Mouse (Mus musculus): Measurements from ENCODE around the gene Myo1a. TPM values are rescaled to one million over a fixed set of nuclear protein-coding genes. Genes with fewer than 3 reads are reported as not detected.

Gene Myo1a
- polyA plus RNA-seq, 1 experiment, result 0.16 TPM

DNA sequence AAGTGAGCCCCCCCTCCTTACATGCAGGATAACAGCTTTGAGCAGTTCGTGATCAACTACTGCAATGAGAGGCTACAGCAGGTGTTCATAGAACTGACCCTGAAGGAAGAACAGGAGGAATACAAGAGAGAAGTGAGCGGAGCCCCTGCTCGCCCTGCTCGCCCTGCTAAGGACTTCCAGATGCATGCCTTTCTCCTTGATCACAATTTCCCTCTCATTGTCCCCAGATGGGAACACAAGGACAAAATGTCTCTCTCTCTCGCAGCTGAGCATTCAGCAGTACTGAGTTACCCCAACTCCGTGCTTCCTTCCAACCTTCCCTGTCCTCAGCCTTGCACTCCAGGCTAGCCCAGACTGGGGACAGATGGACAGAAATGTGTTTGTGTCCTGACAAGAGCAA lies 7.8 kb downstream of the Myo1a start:
- no peaks in the 10 kb centered on the region for H3K79me2 ChIP-seq (ENCODE audit: control insufficient read depth, insufficient read depth)
- no peaks in the 10 kb centered on the region for H3K36me3 ChIP-seq (ENCODE audit: control insufficient read depth, insufficient read depth)
- no peaks in the 10 kb centered on the region for H3K27me3 ChIP-seq (ENCODE audit: control insufficient read depth, insufficient read depth, insufficient read length)
- TF ChIP-seq USF1 (IDR thresholded peaks at IDR 0.05; ENCODE audit: low read depth), result no peak
- no peak overlapping the region for H3ac ChIP-seq (ENCODE audit: control insufficient read depth, insufficient read length, low read depth)
- no peak overlapping the region for H3K4me3 ChIP-seq (ENCODE audit: insufficient read depth, poor library complexity, severe bottlenecking)
- no peaks in the 10 kb centered on the region for H3K79me3 ChIP-seq (ENCODE audit: low read depth)

DNA sequence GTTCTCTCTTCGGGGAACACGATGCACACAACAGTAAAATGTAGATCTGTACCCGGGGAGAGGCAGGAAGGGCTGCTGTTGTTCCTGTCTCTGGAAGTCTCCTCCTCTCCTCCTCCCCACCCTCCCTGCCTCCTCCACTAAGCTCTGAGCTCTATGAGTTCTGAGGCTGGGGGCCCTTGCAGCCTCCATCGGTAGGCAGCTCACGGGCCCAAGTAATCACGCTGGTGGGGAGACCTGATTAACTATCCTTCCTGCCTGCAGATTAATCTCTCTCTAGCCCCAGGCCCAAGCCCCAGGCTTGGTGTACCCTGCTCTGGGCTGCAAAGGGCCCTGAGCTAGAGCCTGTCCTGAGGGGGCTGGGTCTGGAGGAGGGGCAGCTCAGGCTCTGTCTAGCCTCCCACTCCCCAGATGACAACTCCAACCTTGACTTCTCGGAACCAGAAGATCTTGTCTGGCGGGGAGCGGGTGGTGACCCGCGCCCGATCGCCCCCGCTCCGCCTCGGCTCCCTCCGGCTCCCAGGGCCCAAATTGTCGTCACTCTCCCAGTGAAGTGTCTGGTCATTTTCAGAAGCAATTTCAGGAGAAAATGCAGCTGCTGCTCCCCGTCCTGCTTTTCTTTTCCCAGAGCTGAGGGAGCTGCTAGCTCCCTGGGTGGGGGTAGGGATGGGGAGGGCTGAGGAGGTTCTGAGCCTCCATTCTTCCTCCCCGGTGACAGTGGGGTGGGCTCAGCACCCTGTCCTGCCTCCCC lies 16.9 kb downstream of the Myo1a start:
- H3ac ChIP-seq (ENCODE audit: control insufficient read depth, insufficient read length, low read depth), result no peak overlapping the region
- TF ChIP-seq USF1 (IDR thresholded peaks at IDR 0.05; ENCODE audit: low read depth) (no peak), MYOG (IDR thresholded peaks at IDR 0.05; ENCODE audit: control insufficient read depth, extremely low read depth, insufficient read length) (no peak), MYOD1 (IDR thresholded peaks at IDR 0.05; ENCODE audit: control insufficient read depth, insufficient read length, low read depth) (no peak), MAX (IDR thresholded peaks at IDR 0.05) (no peak), CEBPB (IDR thresholded peaks at IDR 0.05; ENCODE audit: low read depth) (no peak)
- peaks cover 51% of the 10 kb centered on the region for H3K27me3 ChIP-seq (ENCODE audit: control insufficient read depth, insufficient read depth, insufficient read length)
- H3K79me3 ChIP-seq (ENCODE audit: low read depth), result no peaks in the 10 kb centered on the region
- H3K4me3 ChIP-seq (ENCODE audit: insufficient read depth, poor library complexity, severe bottlenecking), result no peak overlapping the region
- no peaks in the 10 kb centered on the region for H3K36me3 ChIP-seq (ENCODE audit: control insufficient read depth, insufficient read depth)
- no peaks in the 10 kb centered on the region for H3K79me2 ChIP-seq (ENCODE audit: control insufficient read depth, insufficient read depth)

DNA sequence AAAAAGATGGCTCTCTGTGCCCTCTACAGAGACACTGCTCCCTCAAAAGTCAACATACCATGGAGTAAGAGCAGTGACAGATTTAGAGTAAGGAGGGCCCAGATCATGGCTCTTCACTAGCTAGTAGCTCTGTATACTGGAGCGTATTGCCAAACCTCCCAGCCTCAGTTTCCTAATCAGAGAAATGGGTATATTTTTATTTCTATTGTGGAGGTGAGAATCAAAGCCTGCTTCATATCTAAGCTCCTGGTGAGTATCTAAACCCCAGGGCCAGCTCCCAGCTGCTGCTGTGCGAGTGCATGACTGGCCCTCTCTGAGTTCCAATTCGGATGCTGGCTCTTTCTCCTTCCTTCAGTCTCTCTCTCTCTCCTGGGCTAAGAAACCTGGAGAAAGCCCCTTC lies 19.2 kb downstream of the Myo1a start, which contains the start of gene Tac2:
Gene Tac2, plus strand, starts transcription at position 301 of the 400 bp plus-strand sequence.
- H3K27me3 ChIP-seq (ENCODE audit: control insufficient read depth, insufficient read depth, insufficient read length), result peaks cover 74% of the 10 kb centered on the region
- TF ChIP-seq MYOG (IDR thresholded peaks at IDR 0.05; ENCODE audit: control insufficient read depth, extremely low read depth, insufficient read length), result no peak
- no peak within 1 kb of the TSS for H3ac ChIP-seq (ENCODE audit: control insufficient read depth, insufficient read length, low read depth)

DNA sequence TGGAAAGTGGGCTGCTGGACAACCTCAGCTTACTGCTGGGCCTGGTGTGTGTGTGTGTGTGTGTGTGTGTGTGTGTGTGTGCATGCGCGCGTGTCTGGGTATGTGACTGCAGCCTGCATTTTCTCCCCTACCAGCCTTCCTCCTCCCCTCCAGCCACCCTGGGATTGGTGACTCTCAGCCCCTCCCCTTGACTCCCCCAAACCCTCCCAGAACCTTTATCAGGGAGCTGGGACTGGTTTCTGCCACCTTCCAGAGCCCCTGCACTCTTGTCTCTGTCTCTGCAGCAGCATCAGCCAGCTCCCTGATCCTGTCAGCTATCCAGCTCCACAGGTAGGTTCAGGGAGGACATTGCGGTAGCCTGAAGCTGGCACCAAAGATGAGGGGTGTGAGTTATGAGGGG lies 20.2 kb downstream of the Myo1a start:
- no peak for TF ChIP-seq CTCF (IDR thresholded peaks at IDR 0.05; ENCODE audit: control insufficient read depth, insufficient read depth, insufficient read length)
- no peak for TF ChIP-seq MYOG (IDR thresholded peaks at IDR 0.05; ENCODE audit: control insufficient read depth, extremely low read depth, insufficient read length)
- TF ChIP-seq CEBPB (IDR thresholded peaks at IDR 0.05; ENCODE audit: low read depth), result no peak
- TF ChIP-seq MAX (IDR thresholded peaks at IDR 0.05), result no peak
- TF ChIP-seq USF1 (IDR thresholded peaks at IDR 0.05; ENCODE audit: low read depth), result no peak
- no peak for TF ChIP-seq MYOD1 (IDR thresholded peaks at IDR 0.05; ENCODE audit: control insufficient read depth, insufficient read length, low read depth)
- TF ChIP-seq FOSL1 (IDR thresholded peaks at IDR 0.05; ENCODE audit: insufficient read depth, low read length, poor library complexity, severe bottlenecking), result no peak
- H3ac ChIP-seq (ENCODE audit: control insufficient read depth, insufficient read length, low read depth), result no peak overlapping the region
- no peaks in the 10 kb centered on the region for H3K79me2 ChIP-seq (ENCODE audit: control insufficient read depth, insufficient read depth)
- no peaks in the 10 kb centered on the region for H3K36me3 ChIP-seq (ENCODE audit: control insufficient read depth, insufficient read depth)
- no peak overlapping the region for H3K4me3 ChIP-seq (ENCODE audit: insufficient read depth, poor library complexity, severe bottlenecking)
- peaks cover 83% of the 10 kb centered on the region for H3K27me3 ChIP-seq (ENCODE audit: control insufficient read depth, insufficient read depth, insufficient read length)
- H3K79me3 ChIP-seq (ENCODE audit: low read depth), result no peaks in the 10 kb centered on the region

More for the DNA sequence above, 19.2 kb downstream of the Myo1a start, which contains the start of gene Tac2:
- Histone ChIP-seq H3K79me3 (ENCODE audit: low read depth) (no peaks in the 10 kb centered on the region), H3K79me2 (ENCODE audit: control insufficient read depth, insufficient read depth) (no peaks in the 10 kb centered on the region), H3K4me3 (ENCODE audit: insufficient read depth, poor library complexity, severe bottlenecking) (no peak within 1 kb of the TSS), H3K36me3 (ENCODE audit: control insufficient read depth, insufficient read depth) (no peaks in the 10 kb centered on the region)

DNA sequence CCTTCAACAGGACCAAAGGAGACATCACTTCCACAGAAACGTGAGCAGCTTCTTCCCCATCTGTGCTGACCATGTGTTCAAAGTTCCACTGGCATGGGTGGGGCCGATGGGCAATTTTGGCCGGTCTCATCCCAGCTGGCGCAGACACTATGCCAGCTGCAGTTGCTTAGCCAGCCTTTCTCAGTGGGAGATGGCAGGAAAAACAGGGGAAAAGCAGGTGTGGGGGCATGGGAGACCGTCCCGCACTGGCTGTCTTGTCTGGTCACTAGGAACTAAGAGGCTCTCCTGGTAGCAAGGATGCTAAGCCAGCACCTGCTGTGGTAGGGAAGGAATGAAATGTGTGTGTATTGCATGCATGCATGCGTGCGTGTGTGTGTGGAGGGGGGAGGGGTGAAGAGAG lies 23.5 kb downstream of the Myo1a start:
- peaks cover 78% of the 10 kb centered on the region for H3K27me3 ChIP-seq (ENCODE audit: control insufficient read depth, insufficient read depth, insufficient read length)
- TF ChIP-seq FOSL1 (IDR thresholded peaks at IDR 0.05; ENCODE audit: insufficient read depth, low read length, poor library complexity, severe bottlenecking), result no peak
- TF ChIP-seq MAX (IDR thresholded peaks at IDR 0.05), result no peak
- no peak for TF ChIP-seq CEBPB (IDR thresholded peaks at IDR 0.05; ENCODE audit: low read depth)
- no peak for TF ChIP-seq MYOG (IDR thresholded peaks at IDR 0.05; ENCODE audit: control insufficient read depth, extremely low read depth, insufficient read length)
- no peak for TF ChIP-seq CTCF (IDR thresholded peaks at IDR 0.05; ENCODE audit: control insufficient read depth, insufficient read depth, insufficient read length)
- TF ChIP-seq USF1 (IDR thresholded peaks at IDR 0.05; ENCODE audit: low read depth), result no peak
- TF ChIP-seq MYOD1 (IDR thresholded peaks at IDR 0.05; ENCODE audit: control insufficient read depth, insufficient read length, low read depth), result no peak
- H3K79me3 ChIP-seq (ENCODE audit: low read depth), result no peaks in the 10 kb centered on the region

DNA sequence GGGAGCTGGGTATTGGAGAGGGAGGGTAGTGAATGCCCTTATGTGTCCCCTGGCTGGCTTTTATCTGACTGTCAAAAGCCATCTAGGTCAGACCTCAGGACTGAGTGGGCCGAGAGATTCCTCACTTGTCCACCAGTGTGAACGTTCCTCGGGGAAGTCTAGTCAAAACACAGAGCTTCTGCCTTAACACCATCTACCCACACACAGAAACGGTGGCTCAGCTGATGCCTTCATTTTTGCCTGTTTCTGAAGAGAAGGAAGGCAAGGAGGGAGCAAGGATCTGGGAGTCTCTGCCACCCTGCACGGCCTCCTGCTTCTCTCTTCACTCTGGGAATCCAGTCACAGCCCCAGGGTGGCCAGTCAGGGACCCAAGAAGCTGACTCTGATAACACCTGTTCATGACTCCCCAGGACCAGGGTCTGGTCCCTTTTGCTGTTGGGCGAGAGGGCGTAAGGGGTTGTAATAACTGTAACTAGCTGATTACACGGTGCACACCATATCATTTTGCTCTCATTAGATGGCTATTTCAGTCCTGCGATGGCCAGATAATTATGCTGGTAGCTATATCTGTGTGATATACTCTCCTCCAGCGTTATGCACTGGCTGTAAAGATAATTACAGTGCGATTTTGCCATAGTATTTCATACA lies 25.4 kb downstream of the Myo1a start:
- TF ChIP-seq MAX (IDR thresholded peaks at IDR 0.05) (no peak), MYOD1 (IDR thresholded peaks at IDR 0.05; ENCODE audit: control insufficient read depth, insufficient read length, low read depth) (no peak), USF1 (IDR thresholded peaks at IDR 0.05; ENCODE audit: low read depth) (no peak), MYOG (IDR thresholded peaks at IDR 0.05; ENCODE audit: control insufficient read depth, extremely low read depth, insufficient read length) (no peak), CEBPB (IDR thresholded peaks at IDR 0.05; ENCODE audit: low read depth) (no peak), FOSL1 (IDR thresholded peaks at IDR 0.05; ENCODE audit: insufficient read depth, low read length, poor library complexity, severe bottlenecking) (no peak), CTCF (IDR thresholded peaks at IDR 0.05; ENCODE audit: control insufficient read depth, insufficient read depth, insufficient read length) (no peak)
- Histone ChIP-seq H3K79me2 (ENCODE audit: control insufficient read depth, insufficient read depth) (no peaks in the 10 kb centered on the region), H3K79me3 (ENCODE audit: low read depth) (no peaks in the 10 kb centered on the region), H3K27me3 (ENCODE audit: control insufficient read depth, insufficient read depth, insufficient read length) (peaks cover 82% of the 10 kb centered on the region), H3K4me3 (ENCODE audit: insufficient read depth, poor library complexity, severe bottlenecking) (no peak overlapping the region), H3ac (ENCODE audit: control insufficient read depth, insufficient read length, low read depth) (no peak overlapping the region), H3K36me3 (ENCODE audit: control insufficient read depth, insufficient read depth) (no peaks in the 10 kb centered on the region)

More for the DNA sequence above, 23.5 kb downstream of the Myo1a start:
- Histone ChIP-seq H3K4me3 (ENCODE audit: insufficient read depth, poor library complexity, severe bottlenecking) (no peak overlapping the region), H3K79me2 (ENCODE audit: control insufficient read depth, insufficient read depth) (no peaks in the 10 kb centered on the region), H3K36me3 (ENCODE audit: control insufficient read depth, insufficient read depth) (no peaks in the 10 kb centered on the region), H3ac (ENCODE audit: control insufficient read depth, insufficient read length, low read depth) (no peak overlapping the region)

Measured in C2C12 (cell line).